Mouse (Mus musculus) testis, postnatal 10 days (tissue): Measurements from ENCODE around the gene Arhgap29.

Source experiments
- DNase-seq: peaks from one replicate; pipeline ENCODE4 v3.0.0; 2021; ENCODE audit warnings: low spot score

Arhgap29 gene

GRCm38 (mm10) chr3:121952041-121952591, at the start of gene Arhgap29:
Gene Arhgap29 (plus strand): TSS chr3:121952541.
- DNase-seq = no peak

GRCm38 (mm10) chr3:121902729-121903128, 49.6 kb upstream of the Arhgap29 start:
- no peak for DNase-seq

- DNase-seq = no peak
These were observed 49.1 kb upstream of the Arhgap29 start for GRCm38 (mm10) chr3:121903286-121903685.

GRCm38 (mm10) chr3:121903695-121904094, 48.6 kb upstream of the Arhgap29 start:
- no peak for DNase-seq

- no peak for DNase-seq
These were observed 47.9 kb upstream of the Arhgap29 start for GRCm38 (mm10) chr3:121904476-121904875.

GRCm38 (mm10) chr3:121906623-121907022, 45.7 kb upstream of the Arhgap29 start:
- DNase-seq = no peak

- no peak for DNase-seq
These were observed 43.2 kb upstream of the Arhgap29 start for GRCm38 (mm10) chr3:121909155-121909554.

- DNase-seq = no peak
These were observed 38.9 kb upstream of the Arhgap29 start for GRCm38 (mm10) chr3:121913476-121913875.

GRCm38 (mm10) chr3:121914459-121915185, 37.7 kb upstream of the Arhgap29 start:
- DNase-seq = no peak

- no peak for DNase-seq
These were observed 37.1 kb upstream of the Arhgap29 start for GRCm38 (mm10) chr3:121915191-121915590.

GRCm38 (mm10) chr3:121916802-121917532, 35.4 kb upstream of the Arhgap29 start:
- no peak for DNase-seq

- DNase-seq = no peak
These were observed 34.7 kb upstream of the Arhgap29 start for GRCm38 (mm10) chr3:121917658-121918057.

- no peak for DNase-seq
These were observed 32.4 kb upstream of the Arhgap29 start for GRCm38 (mm10) chr3:121919961-121920360.

- DNase-seq = no peak
These were observed 31.6 kb upstream of the Arhgap29 start for GRCm38 (mm10) chr3:121920769-121921168.

GRCm38 (mm10) chr3:121924768-121925486, 27.4 kb upstream of the Arhgap29 start:
- no peak for DNase-seq

- DNase-seq = no peak
These were observed 24.7 kb upstream of the Arhgap29 start for GRCm38 (mm10) chr3:121927601-121928000.

GRCm38 (mm10) chr3:121932815-121933214, 19.5 kb upstream of the Arhgap29 start:
- DNase-seq = no peak

- no peak for DNase-seq
These were observed 16.1 kb upstream of the Arhgap29 start for GRCm38 (mm10) chr3:121936241-121936640.

- no peak for DNase-seq
These were observed 15.3 kb upstream of the Arhgap29 start for GRCm38 (mm10) chr3:121937036-121937435.

GRCm38 (mm10) chr3:121939658-121940057, 12.7 kb upstream of the Arhgap29 start:
- no peak for DNase-seq

GRCm38 (mm10) chr3:121940094-121940889, 12.0 kb upstream of the Arhgap29 start:
- no peak for DNase-seq
